Mouse (Mus musculus): Measurements from ENCODE around the gene Apba3.

Apba3 gene

DNA sequence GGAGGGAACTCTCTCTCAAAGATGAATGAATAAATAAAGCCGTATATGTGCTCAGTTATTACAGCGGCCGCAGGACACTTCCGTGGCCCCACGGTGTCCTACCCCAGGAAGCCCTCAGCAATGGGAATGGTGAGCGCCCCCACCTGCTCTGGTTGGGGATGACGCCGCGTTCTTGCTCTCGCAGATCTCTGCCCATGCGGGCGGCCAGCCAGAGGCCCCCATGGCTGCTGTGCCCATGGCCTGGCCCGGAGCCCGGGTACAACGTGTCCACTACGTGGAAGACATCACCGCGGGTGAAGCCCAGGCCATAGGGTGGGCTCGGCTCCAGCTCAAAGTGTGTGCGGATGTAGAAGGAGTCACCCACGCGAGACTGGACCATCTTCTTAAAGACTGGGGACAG lies 10.9 kb downstream of the Apba3 start:
- no peak for TF ChIP-seq GATA4 (IDR thresholded peaks at IDR 0.05; ENCODE audit: insufficient replicate concordance, low read length)

DNA sequence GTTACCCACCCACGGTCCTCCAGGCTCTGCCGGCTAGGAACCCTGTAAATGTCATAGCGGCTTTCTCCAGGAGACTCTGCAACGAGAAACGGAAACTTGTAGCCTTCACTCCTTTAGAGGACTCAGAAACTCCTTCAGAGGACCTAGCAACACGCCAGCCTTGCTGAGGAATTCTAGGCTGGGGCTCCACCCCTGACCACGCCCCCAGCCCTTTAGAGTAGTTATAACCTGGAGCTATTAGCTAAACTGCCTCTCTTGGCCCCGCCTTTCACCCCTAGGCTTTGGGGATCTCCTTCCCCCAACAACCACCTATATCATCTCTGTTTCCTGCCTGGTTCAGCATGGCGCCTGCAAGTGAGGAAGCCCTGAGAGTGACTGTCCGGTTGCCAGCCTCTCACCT lies 12.7 kb downstream of the Apba3 start:
- TF ChIP-seq GATA4 (IDR thresholded peaks at IDR 0.05; ENCODE audit: insufficient replicate concordance, low read length), result no peak

DNA sequence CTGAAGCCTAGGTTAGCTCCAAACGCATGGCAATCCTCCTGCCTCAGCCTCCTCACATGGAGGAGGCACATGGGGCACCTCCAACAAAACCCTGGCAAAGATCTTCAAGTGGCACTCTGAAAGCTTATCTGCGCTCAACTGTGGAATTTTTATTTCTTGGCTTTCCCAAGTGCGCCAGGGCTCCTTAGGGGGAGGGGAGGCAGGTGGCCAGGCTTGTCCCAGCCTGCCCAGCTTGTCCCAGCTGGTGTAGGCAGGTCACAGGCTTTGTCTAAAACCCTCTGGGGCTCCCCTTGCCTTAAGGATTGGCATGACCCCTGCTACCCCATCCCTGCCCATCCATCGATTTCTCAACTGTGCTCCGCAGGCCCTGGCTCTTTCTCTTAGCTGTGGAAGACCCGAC lies 17.4 kb downstream of the Apba3 start:
- TF ChIP-seq GATA4 (IDR thresholded peaks at IDR 0.05; ENCODE audit: insufficient replicate concordance, low read length), result no peak

DNA sequence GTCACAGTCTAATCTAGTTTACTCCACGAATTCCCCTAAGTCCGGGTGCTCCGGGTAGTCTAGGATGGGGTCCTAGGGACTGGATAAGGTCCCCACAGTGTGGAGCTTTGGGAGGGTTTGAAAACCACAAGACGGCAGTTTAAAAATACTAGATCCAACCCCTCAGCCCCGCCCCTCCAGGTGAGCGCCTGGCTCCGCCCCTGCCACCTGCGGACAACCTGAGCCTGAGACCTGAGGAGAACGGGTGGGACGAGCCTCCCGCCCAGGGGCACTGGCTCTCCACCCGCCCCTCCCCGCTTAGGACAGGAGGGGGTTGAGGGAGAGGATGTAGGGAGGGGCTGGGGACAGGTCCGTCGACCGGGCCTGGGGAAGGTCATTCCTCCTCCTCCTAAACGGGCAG lies 18.0 kb downstream of the Apba3 start:
- TF ChIP-seq GATA4 (IDR thresholded peaks at IDR 0.05; ENCODE audit: insufficient replicate concordance, low read length), result no peak

GRCm38 (mm10) chr10:81285694-81286450 lies 19.1 kb downstream of the Apba3 start:
- no peak for TF ChIP-seq GATA4 (IDR thresholded peaks at IDR 0.05; ENCODE audit: insufficient replicate concordance, low read length)

- no peak for TF ChIP-seq GATA4 (IDR thresholded peaks at IDR 0.05; ENCODE audit: insufficient replicate concordance, low read length)
Observed at GRCm38 (mm10) chr10:81286586-81286985, 19.8 kb downstream of the Apba3 start.

DNA sequence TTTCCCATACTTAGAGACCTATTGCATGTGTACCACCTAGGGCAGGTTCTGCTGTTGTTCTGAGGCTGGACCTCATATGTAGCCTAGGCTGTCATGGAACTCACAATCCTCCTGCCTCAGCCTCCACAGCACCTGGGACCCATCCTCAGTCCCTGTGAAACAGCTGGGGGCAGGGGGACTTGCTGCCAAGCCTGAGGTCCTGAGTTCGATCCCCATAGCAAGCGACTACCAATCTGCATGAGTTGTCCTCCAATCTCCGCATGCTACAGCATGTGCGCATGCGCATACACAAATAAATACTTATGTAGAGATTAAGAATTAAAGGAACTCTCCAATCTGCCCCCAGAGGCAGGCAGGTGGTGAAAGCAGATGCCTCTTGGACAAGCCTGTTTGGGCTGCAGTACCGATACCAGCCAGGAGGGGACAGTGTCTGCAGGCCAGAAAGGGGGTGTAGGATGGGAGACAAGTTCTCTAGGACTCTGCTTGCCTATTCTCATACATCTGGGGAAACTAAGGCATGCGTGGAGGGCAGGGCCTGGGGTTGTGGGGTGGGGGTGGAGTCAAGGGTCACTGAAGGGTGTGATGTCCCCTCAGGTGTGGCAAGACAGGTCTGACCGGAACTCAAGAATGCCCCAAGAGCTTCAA lies 20.9 kb downstream of the Apba3 start:
- TF ChIP-seq GATA4 (IDR thresholded peaks at IDR 0.05; ENCODE audit: insufficient replicate concordance, low read length), result no peak

DNA sequence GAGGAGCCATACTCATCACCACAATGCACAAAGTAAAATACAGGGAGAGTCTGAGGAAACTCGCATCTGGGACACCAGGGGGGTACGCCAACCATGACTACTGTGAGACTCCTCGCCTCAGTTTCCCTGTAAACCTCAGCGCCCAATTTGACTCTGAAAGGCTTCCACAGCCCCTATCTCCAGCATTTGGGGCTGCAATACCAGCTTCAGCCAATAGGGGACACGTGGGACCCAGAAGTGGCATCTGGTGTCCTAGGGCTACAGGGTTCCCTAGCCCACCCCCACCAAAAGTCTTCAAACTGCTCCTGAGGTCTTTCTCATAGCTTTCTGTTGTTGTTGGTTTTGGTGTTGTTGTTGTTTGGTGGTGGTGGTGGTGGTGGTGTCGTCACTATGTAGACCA lies 21.8 kb downstream of the Apba3 start:
- TF ChIP-seq GATA4 (IDR thresholded peaks at IDR 0.05; ENCODE audit: insufficient replicate concordance, low read length), result no peak

GRCm38 (mm10) chr10:81289278-81289677 lies 22.5 kb downstream of the Apba3 start:
- TF ChIP-seq GATA4 (IDR thresholded peaks at IDR 0.05; ENCODE audit: insufficient replicate concordance, low read length), result no peak

DNA sequence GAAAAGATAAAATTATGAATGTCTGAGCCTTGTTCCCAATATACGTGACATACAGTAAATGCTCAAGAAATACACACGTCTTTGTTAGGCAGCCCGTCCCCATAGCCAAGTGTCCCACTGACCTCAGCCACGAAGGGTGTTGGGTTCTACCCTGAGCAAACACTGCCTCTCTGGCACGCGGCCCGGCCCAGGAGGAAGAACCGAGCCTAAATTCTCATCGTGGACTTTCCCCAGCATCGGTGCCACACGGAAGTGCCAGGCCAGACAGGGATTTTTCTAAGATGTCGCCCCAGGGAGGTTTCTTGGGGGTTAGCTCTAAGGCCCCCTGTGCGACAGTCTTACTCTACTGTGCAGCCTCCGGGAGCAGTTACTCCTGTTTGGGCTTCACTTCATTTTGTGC lies 23.1 kb downstream of the Apba3 start:
- no peak for TF ChIP-seq GATA4 (IDR thresholded peaks at IDR 0.05; ENCODE audit: insufficient replicate concordance, low read length)

DNA sequence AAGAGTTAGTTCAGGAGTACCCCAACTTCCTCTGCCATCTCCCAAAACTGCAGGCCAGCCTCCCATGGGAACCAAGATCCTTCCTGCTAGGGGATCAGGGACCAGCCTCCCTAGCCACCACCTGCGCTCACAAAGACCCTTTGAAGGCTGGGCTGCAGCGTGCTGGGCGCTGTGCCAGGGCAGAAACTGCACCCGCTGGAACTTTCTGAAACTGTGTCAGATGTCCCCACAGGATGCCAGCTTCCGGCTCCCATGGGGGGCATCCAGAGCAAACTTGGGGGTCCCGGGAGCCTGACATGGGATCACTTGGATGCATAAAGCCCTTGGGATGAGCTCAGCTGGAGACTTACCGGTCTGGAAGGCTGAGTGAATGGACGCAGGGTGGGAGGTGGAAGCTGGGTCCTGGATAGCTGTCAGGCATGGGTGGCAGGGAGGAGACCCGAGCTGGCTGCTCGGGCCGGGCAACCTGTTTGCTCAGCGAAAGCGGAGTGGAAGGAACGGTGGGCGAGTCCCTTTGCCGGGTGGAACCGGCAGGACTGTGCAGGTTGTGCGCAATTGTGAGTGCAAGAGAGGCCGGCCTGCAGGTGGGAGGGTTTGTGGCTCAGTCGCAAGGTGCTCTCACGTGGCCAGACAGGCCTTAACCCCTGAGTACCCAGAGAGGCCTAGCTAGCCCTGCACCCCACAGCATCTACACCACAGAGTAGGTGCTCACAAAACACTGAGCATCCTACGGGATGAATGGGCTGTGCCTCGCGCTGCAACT lies 24.1 kb downstream of the Apba3 start:
- TF ChIP-seq GATA4 (IDR thresholded peaks at IDR 0.05; ENCODE audit: insufficient replicate concordance, low read length), result no peak

- no peak for TF ChIP-seq GATA4 (IDR thresholded peaks at IDR 0.05; ENCODE audit: insufficient replicate concordance, low read length)
Observed at GRCm38 (mm10) chr10:81291511-81292104, 24.8 kb downstream of the Apba3 start, which contains the start of gene Tjp3. Gene Tjp3 (minus strand): TSS chr10:81291581.

DNA sequence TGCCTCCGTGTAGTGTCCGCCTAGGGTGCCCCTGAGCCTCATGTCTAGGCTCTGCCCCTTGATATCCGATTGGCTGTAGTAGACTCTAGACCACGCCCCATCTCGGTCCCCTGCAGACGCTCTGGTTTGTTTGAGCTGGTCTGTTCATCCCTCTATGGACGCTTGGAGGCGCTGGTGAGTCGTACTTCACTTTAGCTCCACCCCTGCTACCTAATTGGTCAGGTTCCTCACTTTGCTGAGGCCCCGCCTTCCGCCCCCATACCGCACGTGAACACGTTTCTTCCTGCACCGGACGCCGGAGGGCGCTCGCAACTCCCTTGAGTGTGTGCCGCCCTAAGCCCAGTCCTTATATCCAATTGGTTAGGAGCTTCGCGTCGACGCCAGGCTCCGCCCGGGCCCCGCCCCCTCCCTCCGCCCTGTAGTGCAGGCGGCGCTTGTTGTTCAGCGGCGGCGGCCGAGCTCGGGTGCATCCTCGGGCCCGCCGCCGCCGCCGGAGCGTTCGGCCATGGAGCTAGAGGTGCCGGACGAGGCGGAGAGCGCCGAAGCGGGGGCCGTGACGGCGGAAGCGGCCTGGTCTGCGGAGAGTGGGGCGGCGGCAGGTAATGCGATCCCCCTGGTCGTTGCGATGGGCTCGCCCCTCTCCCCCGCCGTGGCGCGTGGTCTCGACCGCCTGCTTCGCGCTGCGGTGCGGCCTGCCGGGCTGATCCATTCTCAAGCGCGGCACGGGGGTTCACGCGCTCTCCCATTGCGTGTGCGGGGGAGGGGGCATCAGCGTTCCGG lies 26.0 kb downstream of the Apba3 start, which contains the start of gene Pip5k1c:
Pip5k1c (plus strand) TSS at position 410 of the 780 bp plus-strand sequence.
- TF ChIP-seq GATA4 (IDR thresholded peaks at IDR 0.05; ENCODE audit: insufficient replicate concordance, low read length), result peak; percentile 6; the same call in 1 of the 2 replicates

- no peak for TF ChIP-seq GATA4 (IDR thresholded peaks at IDR 0.05; ENCODE audit: insufficient replicate concordance, low read length)
Observed at GRCm38 (mm10) chr10:81293334-81294030, 26.7 kb downstream of the Apba3 start.
